Mouse (Mus musculus) thymus, postnatal 10 days (tissue): ENCODE results near the gene Tas2r131.
"Not testable (repeated sequence)": the region's sequence is repeated elsewhere in the genome, so short reads cannot be mapped to it uniquely, and the experiment has no call there.

Experiments used
- DNase-seq, 2 experiments: peaks; one replicate each; pipeline ENCODE4 v3.0.0; 2021; ENCODE audit warnings: low spot score in 2 of 2

Gene Tas2r131

DNA sequence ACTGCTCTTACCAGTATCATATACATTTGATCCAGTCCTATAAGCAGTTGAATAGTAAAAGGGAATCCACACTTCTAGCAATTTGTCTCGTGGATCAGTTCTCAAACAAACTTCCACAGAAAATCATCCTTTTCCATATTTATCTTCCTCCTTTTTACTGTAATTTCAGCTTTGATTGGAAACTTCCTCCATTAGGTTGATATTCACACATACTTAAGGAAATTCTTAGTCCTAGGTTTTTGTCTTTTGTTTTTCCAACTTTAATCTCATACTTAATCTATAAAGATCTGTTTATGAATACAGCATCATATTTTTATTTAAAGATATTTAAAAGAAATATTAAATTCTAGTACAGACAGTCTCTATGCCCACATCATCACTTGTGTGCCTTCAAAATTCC is at the start of gene Tas2r131:
Gene Tas2r131 (minus strand): TSS at position 101 of the 400 bp plus-strand sequence.
- DNase-seq = no peak

DNA sequence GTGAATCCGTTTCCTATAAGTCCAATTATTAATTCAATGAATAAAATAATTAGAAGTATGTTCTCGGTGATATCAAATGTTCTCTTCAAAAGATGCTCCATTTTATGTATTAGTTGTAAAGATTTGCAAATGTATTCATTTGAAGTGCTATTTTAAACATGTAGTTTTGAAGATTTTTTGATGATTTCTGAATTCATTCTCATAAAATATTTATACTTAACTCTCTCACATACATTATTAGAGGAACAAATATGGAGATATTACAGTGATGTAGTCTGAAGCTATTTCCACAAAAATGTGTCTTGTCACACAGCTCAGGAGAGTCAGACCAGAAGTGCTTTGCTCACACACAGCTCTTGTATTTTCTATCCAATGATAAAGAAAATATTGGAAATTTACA is 23.1 kb upstream of the Tas2r131 start, which contains the start of gene Tas2r109:
Gene Tas2r109 (minus strand): TSS at position 101 of the 400 bp plus-strand sequence.
- DNase-seq = no peak

DNA sequence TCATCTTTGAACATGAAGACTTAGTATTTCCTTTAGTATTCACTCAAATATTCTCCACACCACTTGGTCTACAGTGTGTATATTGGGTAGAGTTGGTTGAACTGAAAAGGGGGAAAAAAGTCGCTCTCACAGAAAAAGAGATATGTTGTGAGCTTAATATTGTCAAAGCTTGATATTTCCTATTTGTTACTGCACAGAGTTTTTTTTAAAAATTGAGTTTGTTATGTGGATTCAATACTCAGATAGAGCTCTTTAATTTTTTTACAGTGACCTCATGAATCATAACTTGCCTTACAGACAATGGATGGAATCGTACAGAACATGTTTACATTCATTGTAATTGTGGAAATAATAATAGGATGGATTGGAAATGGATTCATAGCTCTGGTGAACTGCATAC is 6.9 kb downstream of the Tas2r131 start, which contains the start of gene Tas2r129:
Gene Tas2r129 (plus strand): TSS at position 301 of the 400 bp plus-strand sequence.
- no peak for DNase-seq

DNA sequence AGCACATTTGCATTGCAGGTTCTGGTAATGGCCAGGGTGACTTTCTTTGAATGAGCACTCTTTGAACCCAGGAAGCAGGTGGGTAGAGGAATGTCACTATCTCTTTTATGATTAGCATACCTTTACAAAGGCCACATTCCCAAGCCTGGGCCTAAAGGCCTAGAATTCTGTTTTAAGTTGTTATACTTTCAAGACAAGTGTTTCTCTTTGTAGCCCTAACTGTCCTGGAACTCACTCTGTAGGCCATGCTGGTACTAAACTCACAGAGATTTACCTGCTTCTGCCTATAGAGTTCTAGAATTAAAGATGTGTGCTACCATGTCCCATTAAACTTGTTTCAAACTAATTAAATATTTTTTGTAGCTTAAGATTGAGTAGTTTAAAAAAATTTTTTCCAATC is 16.3 kb downstream of the Tas2r131 start:
- DNase-seq = not testable (repeated sequence)

DNA sequence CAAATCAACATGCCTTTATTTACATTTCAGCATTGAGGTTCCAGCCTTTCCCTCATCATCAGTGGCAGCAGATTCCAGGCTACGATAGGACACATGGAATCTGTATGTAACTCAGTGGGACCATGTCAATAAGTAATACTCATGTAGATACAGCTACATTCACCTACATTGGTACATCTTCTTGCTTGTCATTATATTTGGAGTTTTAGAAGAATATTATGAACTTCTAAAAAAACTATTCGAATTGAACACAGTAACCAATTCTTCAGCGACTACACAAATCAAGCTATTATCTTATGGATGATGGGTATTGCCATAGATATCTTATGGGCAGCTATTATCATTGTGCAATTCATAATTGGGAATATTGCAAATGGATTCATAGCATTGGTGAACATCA is 48.4 kb downstream of the Tas2r131 start, which contains the start of gene Tas2r125:
Gene Tas2r125 (plus strand): TSS at position 301 of the 400 bp plus-strand sequence.
- no peak for DNase-seq
